Mouse (Mus musculus): ENCODE measurements at regions not wholly inside any gene's neighbourhood (a gene's known extent, or its start where the extent isn't known, plus 50 kb on each side); places are given as distances from the start of the nearest gene placed in this dataset. TPM values are rescaled to one million over a fixed set of nuclear protein-coding genes. Genes with fewer than 3 reads are reported as not detected.

Small RNAs in the stretch of these regions (microRNA-seq; reads per million reads assigned to microRNA genes)
- not detected for gene Gm23416
